Mouse (Mus musculus): ENCODE results near the gene Rftn1.

Rftn1 gene

DNA sequence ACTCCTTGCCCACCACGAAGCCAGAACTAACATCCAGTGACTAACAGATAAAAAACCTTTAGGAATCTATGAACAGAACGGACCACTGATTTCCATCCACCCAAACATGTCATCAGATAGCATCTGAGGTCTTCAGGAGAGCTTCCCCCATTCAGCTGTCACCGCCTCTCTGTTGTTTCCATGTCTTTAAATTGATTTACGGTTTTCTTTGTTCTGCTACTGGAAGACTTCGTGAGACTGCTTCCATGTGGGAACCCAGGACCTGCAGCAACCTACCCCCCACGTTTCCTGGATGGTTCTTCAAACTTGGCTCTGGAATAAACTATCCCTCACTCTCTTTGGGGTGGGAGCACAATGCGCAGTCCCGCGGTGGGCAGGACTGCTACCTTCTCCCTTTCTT, 175.8 kb downstream of the Rftn1 start:
- DNase-seq = no peak

DNA sequence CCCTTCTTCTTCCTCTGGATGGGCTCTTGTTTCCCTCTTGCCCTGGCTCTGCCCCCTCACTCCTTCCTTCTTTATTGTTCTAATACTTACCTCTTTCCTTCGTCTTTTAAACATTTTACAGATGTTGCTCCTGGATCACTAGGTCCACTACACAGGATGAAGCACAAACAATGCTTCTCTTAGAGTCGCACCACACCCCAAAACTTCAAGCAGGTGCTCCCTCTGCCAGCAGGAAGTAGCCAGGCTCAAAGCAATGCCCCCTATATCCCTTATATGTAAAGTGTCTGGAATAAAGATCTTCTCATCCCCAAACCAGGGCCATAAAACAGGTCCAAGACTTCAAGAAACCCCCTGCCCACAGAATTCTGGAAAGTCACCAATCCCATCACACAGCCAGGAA, 176.6 kb downstream of the Rftn1 start:
- no peak for DNase-seq

DNA sequence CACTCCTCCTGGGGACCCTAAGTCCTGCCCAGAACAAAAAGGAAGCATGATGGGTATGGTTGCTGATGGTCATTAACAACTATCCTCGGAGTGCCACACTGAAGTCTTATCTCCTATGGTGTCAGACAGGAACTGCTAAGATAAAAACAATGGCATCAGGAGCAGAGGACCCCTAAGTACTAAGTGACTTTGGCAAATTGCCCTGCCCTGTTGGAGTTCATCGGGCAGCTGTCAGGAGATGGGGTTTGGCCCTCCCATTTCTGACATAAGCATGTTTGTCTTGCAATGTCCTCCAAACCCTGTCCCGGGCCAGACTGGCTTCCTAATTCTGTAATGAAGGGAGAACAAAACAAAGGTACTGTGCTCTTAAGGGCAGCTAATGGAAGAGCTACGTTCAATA, 180.4 kb downstream of the Rftn1 start:
- no peak for DNase-seq

DNA sequence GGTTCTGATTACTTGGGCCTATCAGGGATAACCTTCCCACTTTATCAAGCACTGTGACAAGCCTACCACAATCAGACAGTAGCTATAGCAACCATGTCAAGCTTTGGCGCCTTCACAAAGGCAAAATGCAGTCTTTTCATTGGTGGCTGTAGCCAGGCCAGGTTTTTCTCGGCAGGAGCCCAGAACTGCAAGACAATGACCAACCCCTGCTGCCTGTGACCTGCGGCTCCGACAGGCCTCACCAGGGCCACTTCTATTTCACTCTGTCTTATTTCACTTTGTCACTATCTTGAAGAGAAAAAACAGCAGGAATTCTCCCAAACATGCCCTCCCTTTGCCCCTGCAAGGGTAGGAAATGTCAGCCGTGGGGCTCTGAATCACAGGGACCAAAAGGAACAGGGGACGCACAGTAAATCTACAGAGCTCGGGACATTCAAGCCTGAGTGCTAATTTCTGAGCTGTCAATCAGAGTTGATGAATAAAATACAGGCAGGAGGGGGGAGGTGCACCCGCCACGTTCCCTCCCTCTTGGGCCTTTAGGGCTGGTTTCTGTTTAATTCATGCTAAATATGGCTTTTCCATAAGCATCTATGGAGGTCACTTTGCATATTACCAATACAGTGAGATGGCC, 183.6 kb downstream of the Rftn1 start:
- DNase-seq = no peak

DNA sequence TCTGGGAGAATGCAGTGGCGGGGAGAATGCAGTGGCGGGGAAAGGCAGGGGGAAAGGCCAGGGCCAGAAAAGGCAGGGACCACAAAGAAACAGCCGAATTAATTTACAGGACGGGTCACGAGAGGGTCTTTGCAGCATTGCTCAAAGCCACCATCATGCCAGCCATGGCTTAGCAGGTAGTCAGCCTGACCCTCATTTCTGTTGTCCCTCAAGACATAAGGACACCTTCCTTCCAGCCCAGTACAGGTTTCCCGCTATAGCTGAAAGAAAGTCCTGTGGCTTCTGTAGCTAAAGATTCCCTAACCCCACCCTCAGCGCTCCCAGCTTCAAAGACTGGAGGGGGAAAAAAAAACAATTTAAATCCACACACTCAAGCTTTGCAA, 184.1 kb downstream of the Rftn1 start:
- no peak for DNase-seq

DNA sequence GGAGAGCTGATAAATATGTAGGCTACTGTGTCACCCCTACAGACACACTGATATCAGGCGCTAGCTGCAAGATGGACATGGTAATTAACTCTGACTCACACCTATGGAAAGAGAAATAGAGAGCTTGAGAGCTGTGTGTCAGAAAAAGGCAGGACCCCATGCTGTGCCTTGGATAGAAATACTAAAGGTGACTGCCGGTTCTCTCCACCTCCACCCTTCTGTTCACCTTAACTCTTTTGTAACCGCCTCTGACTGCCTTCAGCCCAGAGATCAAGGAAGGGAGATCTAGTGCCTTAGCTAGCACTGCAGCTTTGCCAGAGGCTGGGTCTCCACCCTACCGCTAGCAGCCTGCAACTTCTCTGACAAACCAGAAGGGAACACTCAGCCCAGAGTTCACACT, 187.3 kb downstream of the Rftn1 start:
- DNase-seq = no peak

DNA sequence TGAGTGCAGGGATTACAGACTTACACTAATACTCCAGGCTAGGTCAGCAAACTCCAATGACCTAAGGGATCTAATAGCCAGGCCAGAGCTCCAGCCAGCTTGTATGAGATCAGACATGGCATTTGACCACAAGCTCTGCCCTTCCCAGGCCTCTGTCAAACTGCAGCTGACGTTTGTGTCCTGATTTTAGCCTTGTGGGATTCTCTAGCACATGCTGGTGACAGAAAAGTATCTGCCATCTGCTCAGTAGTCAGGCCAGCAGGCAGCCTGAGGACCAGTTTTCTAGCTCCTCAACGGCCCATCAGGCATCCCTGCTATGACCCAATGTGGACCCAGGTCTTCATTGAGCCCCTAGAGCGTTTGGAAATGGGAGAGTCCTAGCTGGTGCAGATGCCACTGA, 188.3 kb downstream of the Rftn1 start:
- DNase-seq = no peak

DNA sequence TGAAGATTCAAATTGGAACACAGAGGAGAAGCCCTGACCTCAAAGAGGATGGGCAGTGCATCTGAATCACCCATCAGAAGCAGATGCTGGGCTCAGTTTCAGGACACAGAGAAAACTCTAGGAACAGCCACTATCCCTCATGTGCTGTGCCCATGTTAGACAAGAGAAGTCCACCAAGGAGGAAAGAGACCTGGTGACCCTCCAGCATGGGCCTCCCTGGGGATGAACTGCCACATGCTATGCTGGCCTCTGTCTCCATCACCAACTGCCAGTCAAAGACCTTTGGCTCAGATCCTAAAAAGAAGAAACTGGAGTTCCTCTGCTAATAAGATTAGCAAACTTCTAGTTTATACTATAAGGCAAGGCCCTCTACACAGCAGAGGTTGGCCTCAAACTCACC, 188.7 kb downstream of the Rftn1 start:
- no peak for DNase-seq

DNA sequence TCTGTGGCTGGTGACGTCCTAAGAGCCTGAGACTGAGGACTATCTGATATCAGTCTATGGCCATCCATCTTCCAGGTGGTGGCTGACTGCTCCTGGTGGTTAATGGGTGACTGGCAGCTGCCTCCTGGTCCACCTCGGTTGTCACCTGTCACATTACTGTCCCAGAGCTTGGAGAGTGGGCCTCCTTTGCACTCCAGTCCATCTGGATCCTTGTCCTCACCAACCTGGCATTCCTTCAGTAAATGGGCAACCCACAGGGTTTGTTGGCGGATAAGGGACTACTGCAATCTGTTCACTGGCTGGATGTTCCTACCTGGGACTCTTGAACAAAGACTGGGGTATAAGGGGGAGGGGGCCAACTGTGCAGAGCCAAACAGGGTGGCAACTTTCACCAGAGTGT, 189.9 kb downstream of the Rftn1 start:
- no peak for DNase-seq

DNA sequence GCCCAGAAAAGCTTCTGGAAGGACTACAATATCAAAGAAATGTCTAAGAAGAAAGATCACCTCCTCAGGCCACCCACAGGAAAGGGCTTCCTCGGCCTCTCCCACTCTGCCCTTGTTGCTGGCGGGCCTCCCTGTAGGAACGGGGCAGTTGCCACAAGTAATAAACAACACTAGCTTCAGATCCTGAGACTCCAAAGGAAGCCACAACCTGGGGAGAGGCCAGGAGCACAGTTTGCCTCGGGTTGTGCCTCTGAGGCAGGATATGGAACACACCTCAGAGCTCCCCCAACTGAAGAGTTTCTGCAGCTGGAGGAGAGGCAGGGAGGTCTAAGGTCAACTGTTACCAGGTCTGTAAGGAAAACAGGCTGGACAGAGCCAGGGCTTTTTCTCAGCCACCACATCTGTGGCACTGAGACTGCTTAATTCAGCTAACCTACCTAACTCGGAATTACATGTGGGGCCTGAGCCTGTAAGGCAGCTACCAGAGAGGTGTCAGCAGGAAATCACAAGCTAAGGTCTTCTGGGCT, 193.8 kb downstream of the Rftn1 start:
- DNase-seq = no peak

DNA sequence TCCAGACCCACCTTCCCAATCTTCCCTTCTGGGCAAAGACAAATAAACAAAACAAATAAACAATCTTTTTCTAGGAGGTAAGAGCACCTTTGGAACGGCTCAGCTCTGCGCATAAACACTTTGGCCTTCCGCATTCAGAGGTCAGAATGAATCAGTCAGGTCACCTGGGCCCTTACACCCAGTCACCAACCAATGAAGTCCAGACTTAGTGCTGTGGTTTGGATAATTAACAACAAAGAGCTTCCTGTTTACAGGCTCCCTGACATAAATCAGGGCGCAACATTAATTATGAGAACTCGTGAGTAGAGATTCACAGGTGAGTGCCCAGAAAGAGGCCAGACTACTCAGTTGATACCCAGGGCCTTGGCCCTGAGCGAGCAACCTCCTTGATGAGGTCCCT, 194.4 kb downstream of the Rftn1 start:
- no peak for DNase-seq

DNA sequence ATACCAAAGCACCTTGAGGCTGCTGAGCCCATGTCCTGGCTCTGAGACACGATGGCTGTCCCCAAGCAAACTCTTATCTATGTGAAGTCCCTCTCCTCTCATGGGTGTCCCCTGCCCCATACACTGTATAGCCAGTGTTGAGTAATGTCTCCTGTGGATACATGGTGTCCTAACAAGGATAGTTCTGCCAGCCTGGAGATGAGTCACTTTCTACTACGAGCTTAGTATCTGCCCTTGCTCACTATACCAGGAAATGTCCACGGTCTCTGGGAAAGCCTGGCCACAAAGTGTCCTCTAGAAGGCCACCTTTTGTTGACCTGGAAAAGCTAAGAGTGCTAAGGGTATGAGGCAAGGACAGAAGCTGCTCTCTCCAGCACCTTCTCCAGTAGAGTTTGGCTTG, 195.2 kb downstream of the Rftn1 start:
- DNase-seq = no peak

DNA sequence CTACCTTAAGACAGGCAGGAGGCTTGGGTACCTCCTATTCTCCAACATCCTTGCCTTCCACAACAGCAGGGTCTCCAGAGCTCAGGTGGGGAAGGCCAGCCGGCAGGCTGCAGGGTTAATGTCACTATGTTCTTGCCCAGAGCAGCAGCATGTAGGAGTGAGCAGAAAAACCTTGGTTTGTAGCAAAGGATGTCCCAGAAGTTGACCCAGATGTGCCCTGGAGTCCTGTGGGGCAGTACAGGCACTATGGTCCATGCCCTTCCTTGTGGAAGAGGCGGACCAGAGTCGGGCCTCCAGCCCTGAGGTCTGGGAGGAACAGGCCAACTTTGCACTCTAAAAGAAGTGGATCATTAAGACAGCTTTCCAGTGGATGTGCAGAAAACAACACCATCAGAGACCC, 196.8 kb downstream of the Rftn1 start:
- DNase-seq = no peak

DNA sequence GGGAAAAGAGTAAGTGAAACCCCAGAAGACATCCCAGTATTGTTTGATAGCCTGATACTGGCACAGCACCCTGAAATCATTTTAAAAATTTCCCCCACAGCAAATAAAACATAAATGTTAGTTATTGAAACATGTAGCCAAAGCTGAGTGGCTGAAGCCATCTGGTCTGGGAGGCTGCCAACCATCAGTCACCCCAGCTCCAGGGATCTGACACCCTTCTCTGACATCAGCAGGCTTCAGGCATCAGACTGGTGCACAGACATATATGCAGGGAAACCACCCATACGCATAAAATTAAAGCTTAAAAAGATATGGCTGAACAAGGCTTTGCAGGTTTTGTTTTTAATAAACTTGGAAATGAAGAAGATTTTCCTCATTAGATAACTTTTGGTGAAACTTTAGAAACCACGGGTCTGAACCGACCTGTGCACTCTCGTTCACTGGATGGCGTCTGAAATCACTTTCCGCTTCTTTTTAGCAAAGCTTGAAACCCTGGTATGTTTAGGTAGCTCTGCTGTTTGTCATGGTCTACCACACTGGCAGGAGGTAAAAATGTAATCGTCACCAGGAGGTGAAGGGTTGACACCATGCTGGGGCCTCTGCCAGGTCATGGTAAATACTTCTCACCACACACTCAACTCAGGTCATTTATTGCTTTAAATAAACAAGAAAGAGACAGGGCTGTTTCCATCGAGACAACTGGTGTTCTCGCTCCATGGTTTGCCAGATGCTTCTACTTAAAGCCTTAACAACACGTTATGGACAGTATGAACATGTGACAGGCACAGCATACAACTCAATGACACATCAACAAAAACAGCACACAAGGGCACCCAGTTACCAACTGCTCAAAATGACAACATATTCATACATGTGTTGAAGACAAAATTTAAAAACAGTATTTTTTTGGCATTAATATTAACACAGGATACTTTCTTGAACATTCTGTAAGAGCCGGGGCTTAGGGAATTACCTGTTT, 197.6 kb downstream of the Rftn1 start:
- DNase-seq = no peak

DNA sequence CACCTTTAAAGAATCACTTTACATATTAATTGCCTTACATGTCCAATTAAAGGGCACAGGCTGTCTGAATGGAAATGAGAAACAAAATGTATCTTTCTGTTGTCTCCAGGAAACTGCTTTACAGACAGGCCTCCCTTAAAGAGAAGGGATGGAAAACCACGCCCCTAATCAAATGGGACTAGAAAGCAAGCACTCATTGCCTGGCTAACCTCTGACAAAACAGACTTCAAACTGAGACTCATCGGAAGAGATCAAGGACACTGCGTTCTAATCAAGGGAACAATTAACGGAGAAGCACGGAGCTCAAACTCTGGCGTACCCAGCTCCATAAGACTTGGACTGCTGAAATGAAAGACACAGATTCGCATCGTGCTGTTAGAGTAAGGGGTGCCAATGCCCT, 200.9 kb downstream of the Rftn1 start:
- DNase-seq = no peak

DNA sequence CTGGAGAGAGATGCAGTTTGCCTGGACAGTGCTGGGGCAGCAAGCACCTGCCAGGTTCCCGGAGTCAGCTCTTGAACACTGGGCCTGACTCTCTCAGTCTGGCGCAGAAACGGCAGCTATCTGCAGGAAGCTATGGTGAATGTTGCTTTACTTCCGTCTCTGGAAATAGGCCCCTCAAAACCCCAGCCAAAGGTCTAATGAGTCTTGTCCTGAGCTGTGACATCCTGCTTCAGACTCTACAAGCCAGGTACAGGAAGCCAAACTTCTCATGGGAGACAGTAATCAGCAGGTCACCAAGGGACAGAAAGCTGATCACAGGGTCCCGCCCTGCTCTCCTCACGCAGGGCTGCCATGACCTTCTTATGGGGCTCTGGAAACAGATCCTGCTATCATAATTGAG, 203.4 kb downstream of the Rftn1 start:
- DNase-seq = no peak

DNA sequence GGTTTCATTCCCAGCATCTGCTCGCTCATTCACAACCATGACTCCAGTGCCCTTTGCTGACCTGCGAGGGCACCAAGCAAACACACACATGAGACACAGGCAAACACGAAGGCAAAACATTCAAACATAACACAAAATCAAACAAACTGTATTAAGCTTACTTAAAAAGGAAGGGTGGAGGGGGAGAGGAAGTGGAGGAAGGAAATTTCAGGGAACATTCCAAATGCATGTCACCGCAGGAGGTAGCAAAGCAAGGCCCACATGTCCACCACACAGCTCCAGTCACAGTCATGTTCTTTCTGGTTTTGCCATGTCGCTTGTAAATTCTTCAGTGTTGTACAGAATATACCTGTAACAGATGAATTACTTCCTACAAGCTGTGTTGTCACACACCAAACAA, 207.0 kb downstream of the Rftn1 start:
- no peak for DNase-seq

DNA sequence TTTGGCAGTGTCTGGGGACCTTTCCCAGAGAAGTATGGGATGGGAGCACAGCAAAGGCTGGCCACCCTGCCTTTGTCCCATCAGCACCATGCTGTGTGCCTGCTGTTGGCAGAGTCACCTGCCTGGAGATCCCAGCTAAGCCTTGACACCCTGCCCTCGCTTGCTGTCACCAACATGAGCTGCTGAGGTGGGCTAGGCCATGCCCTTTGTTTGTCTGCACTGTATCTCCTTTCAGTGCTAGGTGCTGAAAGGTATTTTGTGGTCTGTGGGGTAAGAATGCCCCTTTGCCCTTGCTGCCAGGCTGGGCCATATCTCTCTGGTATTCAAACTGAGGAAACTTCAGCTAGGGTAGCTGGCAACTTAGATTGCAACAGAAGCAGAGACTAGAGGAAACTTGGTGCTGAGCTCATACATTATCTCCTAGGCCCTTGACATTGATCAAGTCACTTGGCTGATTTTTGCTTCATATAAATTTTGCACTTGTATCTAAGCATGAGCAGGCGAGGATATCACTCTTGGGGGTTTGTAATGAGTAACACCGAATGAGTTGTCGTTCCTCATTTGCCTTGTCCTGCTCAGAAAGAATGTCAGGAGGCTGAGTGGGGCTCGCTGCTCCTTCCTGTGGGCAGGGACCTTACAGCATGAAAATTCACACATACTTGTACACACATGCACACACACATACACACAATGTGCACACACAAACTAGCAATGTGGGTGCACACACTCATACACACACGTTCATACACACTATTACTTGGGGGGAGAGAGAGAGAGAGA, 207.7 kb downstream of the Rftn1 start:
- DNase-seq = no peak

DNA sequence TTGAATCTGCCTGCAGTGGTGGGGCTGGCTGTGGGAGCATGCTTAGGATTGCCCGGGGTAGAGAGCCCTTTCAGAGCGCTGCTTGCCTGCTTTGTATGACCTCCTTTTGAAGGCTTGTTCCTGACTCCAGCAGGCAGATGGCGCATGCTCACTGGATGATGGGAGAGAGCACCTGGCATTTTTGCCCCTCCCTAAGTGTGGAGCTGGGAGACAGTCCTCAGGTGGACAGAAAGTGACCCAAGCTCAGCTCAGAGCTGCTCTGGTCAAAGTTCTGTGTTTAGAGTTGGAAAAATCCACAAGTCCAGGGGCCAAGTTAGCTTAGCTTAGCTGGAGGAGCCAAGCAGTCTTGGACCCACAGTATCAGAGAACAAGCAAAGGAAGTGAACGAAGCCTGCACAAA, 208.9 kb downstream of the Rftn1 start:
- no peak for DNase-seq

DNA sequence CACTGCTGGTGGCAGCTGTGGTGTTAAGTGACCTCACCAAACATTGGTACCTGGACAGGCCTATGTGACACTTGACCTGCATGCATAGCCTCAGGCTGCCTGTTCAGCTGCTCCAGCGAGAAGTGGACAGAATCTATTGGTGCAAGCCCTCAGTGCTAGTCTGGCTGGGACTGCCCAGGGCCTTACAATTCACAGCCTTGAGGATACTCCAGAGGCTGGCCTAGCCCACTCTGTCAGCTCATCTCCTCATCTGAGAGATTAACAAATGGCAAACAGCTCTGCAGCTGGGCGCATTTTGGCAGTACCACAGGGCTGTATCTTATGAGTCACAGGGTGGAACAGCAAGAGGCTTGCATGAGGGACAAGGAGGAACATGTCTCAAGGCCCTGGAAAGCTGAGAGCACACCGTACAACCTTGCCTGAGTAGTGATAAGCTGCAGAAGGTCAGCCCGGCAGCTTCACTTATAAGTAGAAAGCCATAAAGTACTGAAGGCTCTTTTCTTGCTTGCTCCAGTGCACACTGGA, 210.7 kb downstream of the Rftn1 start:
- no peak for DNase-seq

DNA sequence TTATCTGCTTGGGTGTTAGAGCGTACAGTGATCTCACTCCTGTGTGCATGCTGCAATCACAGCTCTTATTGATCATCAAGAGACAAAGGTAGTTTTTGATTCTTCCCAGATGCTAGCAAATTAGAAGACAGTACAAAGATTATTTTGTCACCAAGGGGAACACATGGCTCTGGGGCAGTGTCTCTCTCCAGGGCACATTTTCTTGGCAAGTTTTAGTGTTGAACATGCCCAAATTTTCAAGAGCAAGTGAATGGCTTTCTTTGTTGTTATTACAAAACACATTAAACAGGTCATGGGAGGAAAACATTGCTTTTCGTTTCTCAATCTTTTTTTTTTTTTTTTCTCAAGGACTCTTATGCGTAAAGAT, 213.1 kb downstream of the Rftn1 start:
- no peak for DNase-seq

DNA sequence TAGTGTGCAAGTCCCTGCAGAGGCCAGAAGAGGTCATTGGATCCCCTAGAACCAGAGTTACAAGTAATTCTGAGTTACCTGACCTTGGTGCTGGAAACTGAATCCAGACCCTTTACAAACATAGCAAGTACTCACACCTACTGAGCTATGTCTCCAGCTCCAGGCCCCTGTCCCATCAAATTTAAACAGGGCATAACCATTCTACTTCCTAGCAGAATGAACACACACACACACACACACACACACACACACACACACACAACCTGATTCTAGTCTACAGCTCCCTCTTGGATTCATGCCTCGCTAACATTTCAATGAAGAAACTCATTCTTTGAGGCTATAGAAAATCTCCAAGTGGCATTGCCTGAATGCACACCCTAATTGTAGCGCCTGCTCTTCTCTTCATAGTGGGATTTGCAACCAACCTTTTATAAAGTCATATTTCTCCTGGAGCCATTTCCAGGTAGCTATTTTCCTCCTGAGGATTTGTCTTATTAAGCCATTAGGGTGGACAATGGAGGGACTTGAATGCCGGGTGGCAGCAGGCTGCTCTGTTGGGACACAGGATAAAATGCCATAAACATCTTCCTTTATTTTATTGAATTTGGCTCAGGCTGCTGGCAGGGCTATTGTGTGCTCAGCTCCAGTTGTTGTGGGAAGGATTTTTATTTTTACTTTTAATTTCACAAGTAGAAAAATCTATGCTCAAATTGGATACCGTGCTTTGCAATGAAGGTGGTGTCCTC, 213.6 kb downstream of the Rftn1 start:
- DNase-seq = no peak

DNA sequence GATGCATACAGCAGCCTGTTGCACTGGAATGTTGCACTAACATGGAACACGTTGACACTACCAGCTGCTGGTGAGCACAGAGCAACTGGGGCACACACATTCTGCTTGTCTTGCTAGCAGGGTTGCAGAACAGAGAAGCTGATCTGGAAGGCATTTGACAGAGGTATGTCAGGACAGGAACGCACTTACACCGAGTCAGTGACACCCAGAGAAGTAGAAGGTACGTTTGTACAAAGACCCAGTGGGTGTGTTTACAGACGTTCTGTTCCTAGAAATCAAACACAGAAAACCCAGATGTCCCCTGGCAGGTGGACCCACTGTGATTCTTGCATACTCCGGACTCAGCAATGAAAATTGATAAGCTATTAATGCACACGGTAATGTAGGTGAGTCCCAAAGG, 215.0 kb downstream of the Rftn1 start:
- DNase-seq = no peak
